Mouse (Mus musculus) heart, postnatal 0 days (tissue): ENCODE measurements at regions not wholly inside any gene's neighbourhood (a gene's known extent, or its start where the extent isn't known, plus 50 kb on each side); places are given as distances from the start of the nearest gene placed in this dataset.

ENCODE experiments used
- CTCF ChIP-seq: IDR thresholded peaks from 2 replicates; pipeline ENCODE4 v1.5.1; 2016; ENCODE audit warnings: antibody characterized with exemption, control low read depth, low read depth
- EP300 ChIP-seq: IDR thresholded peaks from 2 replicates; pipeline ENCODE4 v1.6.1; 2016; ENCODE audit warnings: antibody characterized with exemption, low read depth

- TF ChIP-seq EP300 (no peak), CTCF (no peak)
Measured at GRCm38 (mm10) chr1:35717166-35717565, 351.0 kb upstream of the Hs6st1 start.
